Mouse (Mus musculus) hindbrain, embryonic 15.5 days (tissue): Measurements from ENCODE around the gene Asb8. TPM values are rescaled to one million over a fixed set of nuclear protein-coding genes. Genes with fewer than 3 reads are reported as not detected.
A peak's percentile ranks its signal among the peaks of the same experiment; 100 is the strongest.

ENCODE experiments used
- ATAC-seq: fragments of 200-750 bp; cut with Nextera tagmentation; 2 replicates; pipeline ENCODE4 v1.8.0; 2017; ENCODE audit warnings: low read depth, moderate number of reproducible peaks, moderate TSS enrichment; ENCODE audit not compliant: low FRiP score
- H3K27ac ChIP-seq: fragments of 300-500 bp; sonication (generic); replicated peaks from 2 replicates; pipeline ENCODE4 v1.5.1; 2015; ENCODE audit warnings: mild to moderate bottlenecking, inconsistent platforms
- H3K27me3 ChIP-seq: fragments of 300-500 bp; sonication (generic); 2 replicates; pipeline ENCODE4 v1.6.1; 2015; ENCODE audit warnings: control low read depth, inconsistent platforms
- H3K36me3 ChIP-seq: fragments of 300-500 bp; sonication (generic); 2 replicates; pipeline ENCODE4 v1.6.1; 2015; ENCODE audit warnings: control low read depth, inconsistent platforms
- H3K4me1 ChIP-seq: fragments of 300-500 bp; sonication (generic); replicated peaks from 2 replicates; pipeline ENCODE4 v1.6.1; 2015; ENCODE audit warnings: control low read depth, inconsistent platforms
- H3K4me2 ChIP-seq: fragments of 300-500 bp; sonication (generic); 2 replicates; pipeline ENCODE4 v1.6.1; 2015; ENCODE audit warnings: moderate library complexity, mild to moderate bottlenecking, inconsistent platforms
- H3K4me3 ChIP-seq: fragments of 300-500 bp; sonication (generic); 2 replicates; pipeline ENCODE4 v1.5.1; 2015; ENCODE audit warnings: mild to moderate bottlenecking, inconsistent platforms
- H3K9ac ChIP-seq: fragments of 300-500 bp; sonication (generic); 2 replicates; pipeline ENCODE4 v1.6.1; 2015; ENCODE audit warnings: inconsistent platforms
- H3K9me3 ChIP-seq: fragments of 300-500 bp; sonication (generic); 2 replicates; pipeline ENCODE4 v1.6.1; 2016; ENCODE audit warnings: control low read depth, inconsistent platforms
- WGBS: fragments of 180-500 bp; shearing (Covaris S2); methylation state at CpG from one replicate; pipeline ENCODE4 v1.1.7; 2015; 5-methylcytosine and 5-hydroxymethylcytosine counted together
- polyA plus RNA-seq: library from polyadenylated mRNA; unstranded; fragments of >200 nt; fragmentation: Nextera tagmentation; extraction: Ambion mirVana; gene quantifications from 2 replicates; pipeline ENCODE4 v1.2.1, GENCODE M21; 2015

Gene Asb8
- polyA plus RNA-seq, 1 experiment from 2014 or later: 58.4 TPM

DNA sequence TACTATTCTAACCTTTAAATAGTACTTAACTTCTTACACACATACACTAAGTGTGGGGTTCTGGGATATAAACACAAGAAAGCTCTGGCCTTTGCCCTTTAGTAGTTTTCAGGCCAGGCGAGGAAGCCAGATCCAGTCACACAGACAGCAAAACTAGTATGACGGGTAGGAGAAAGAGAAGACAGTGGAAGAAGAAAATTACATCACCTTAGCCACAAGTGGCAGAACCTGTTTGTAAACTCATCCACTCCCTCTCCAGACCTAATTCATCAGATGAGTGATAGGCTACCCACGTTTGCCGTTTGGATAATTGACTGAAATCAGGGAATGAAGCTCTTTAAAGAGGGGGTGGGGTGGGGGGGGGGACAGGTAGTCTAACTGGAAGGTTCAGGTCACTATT, 73.6 kb downstream of the Asb8 start:
- Histone ChIP-seq H3K4me2 (peak overlapping the region; percentile 79), H3K27ac (no peak overlapping the region), H3K4me1 (peaks cover 23% of the 10 kb centered on the region), H3K36me3 (0 out of 2 replicates have a peak, but pooled peaks cover 4% of the 10 kb centered on the region), H3K4me3 (peak overlapping the region; percentile 97), H3K9ac (no peak overlapping the region), H3K27me3 (no peaks in the 10 kb centered on the region), H3K9me3 (no peaks in the 10 kb centered on the region)
- ATAC-seq: no peak
- WGBS: 33% methylated on average over 4 of the region's 4 CpGs

DNA sequence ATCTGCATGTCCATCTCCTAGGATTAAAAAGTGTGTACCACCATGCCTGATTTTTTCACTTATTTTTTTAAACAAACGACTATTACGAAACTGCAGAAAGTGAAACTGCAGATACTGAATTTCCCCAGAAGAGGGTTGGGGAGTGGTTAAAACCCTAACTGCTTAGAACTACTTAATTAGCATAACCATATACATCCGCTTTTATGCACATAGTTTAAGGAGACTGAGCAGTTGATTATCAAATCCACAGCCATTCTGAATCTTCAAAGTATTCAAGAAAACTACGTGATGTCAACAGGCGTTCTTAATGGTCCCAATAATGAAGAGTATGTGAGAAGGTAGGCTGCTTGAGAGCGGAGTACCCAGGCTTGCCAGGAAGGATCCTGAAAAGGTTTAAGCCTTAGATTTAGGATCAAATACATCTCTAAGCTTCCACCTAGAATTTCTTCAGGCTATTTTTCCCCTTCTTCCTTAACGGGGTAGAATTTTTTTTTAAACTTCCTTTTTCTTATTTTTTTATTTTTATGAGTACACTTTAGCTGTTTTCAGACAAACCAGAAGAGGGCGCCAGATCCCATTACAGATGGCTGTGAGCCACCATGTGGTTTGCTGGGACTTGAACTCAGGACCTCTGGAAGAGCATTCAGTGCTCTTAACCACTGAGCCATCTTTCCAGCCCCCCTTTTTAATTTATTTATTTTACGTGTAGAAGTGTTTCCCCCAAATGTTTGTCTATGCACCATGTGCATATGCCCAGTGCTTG, 75.8 kb downstream of the Asb8 start:
- H3K27ac ChIP-seq: no peak overlapping the region
- WGBS: 80% methylated on average over 9 of the region's 9 CpGs
- no peaks in the 10 kb centered on the region for H3K27me3 ChIP-seq

DNA sequence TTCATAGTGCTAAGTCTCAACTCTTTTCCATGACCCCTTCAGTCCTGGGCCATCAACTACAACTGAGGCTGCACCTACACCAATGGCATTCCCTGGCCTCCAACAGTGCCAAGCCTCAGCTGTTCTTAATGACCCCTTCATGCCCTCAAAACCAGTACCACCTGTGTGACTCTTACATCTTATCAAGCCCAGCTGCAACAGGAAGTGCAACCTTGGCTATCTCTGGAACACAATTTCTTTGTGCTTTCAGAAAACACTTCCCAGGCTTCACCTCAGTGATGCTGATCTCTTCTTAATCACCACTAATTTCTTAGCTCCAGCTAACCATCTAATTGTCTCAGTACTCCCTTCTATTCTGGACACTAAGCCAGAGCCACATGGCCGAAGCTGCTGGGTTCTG, 76.5 kb downstream of the Asb8 start:
- ATAC-seq: no peak
- Histone ChIP-seq H3K36me3 (peaks cover 12% of the 10 kb centered on the region), H3K4me2 (no peak overlapping the region), H3K9me3 (no peaks in the 10 kb centered on the region), H3K27me3 (no peaks in the 10 kb centered on the region), H3K27ac (no peak overlapping the region), H3K9ac (no peak overlapping the region), H3K4me3 (no peak overlapping the region), H3K4me1 (peaks cover 21% of the 10 kb centered on the region)
- WGBS: 95% methylated on average over 1 of the region's 1 CpGs

More for the DNA sequence above, 75.8 kb downstream of the Asb8 start:
- Histone ChIP-seq H3K4me2 (no peak overlapping the region), H3K4me1 (peaks cover 23% of the 10 kb centered on the region), H3K4me3 (no peak overlapping the region), H3K9ac (no peak overlapping the region), H3K9me3 (no peaks in the 10 kb centered on the region), H3K36me3 (peaks cover 12% of the 10 kb centered on the region; the same call in 1 of the 2 replicates)
- no peak for ATAC-seq

Other genes starting within 250 kb of the Asb8 start
- 58.3 and 60.5 TPM in 2 replicates for gene Tmem106c, start 201.4 kb downstream of the Asb8 start, polyA plus RNA-seq
- 26.1 and 33.9 TPM in 2 replicates for gene Col2a1, start 160.9 kb downstream of the Asb8 start, polyA plus RNA-seq
- 87.6 and 90.0 TPM in 2 replicates for gene Pfkm, start 73.0 kb downstream of the Asb8 start, polyA plus RNA-seq
- 19.3 and 21.3 TPM in 2 replicates for gene Senp1, start 71.9 kb downstream of the Asb8 start, polyA plus RNA-seq
- 103 and 113 TPM in 2 replicates for gene Ccdc184, start 1.5 kb upstream of the Asb8 start, polyA plus RNA-seq
- gene Olfr288, start 29.9 kb upstream of the Asb8 start, polyA plus RNA-seq: not detected in 2 replicates
- not detected in 2 replicates for gene Gm44579, start 55.4 kb upstream of the Asb8 start, polyA plus RNA-seq
- 0.12 and 0.21 TPM in 2 replicates for gene Olfr287, start 55.4 kb upstream of the Asb8 start, polyA plus RNA-seq
- not detected in 2 replicates for gene Olfr286, start 68.8 kb upstream of the Asb8 start, polyA plus RNA-seq
- gene H1fnt, start 91.7 kb upstream of the Asb8 start, polyA plus RNA-seq: not detected in 2 replicates
- gene Zfp641, start 130.5 kb upstream of the Asb8 start, polyA plus RNA-seq: 10.9 and 11.7 TPM in 2 replicates
- gene Olfr285, start 151.7 kb upstream of the Asb8 start, polyA plus RNA-seq: not detected in 2 replicates
- gene Olfr284, start 175.4 kb upstream of the Asb8 start, polyA plus RNA-seq: not detected in 2 replicates
- gene Olfr283, start 215.3 kb upstream of the Asb8 start, polyA plus RNA-seq: not detected in 2 replicates